Comparison of ENCODE assay signal across 17 mouse cellular contexts in the genomic region with DNA sequence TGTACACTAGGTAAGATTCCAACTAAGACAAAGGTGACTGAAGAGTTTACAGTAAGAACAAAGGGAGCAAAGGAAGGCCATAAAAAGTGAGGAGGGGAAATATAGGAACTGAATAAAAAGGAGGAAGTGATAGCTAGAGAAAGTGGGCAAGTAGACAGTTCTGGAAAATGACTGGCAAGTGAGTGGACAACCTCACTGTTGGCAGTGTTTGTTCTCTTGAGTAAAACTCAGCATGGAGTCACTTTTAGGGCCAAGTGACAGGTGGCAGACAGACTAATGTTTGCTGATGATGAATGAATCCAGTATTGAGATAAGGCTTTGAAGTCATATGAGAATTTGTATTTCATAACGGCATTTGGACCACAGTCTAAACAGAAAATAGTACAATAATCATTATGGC.
DNase-seq lines count a peak whose midpoint lies in the region; ATAC-seq and TF ChIP-seq lines count a peak whose summit lies in the region.
"Had no signal": no experiment of that assay in that cellular context is flagged by ENCODE, and none has a peak within 500 bp of the region (broad histone marks: within the 10 kb centered on the region; RNA-seq: fewer than 3 reads in every experiment).

No protein-coding gene starts in this region.

- intact Hi-C loops in heart, adult 2 months (cut with DNase I) = no loop called here

- no peak overlapping the region for H3K9ac ChIP-seq in MEL (ENCODE audit: control insufficient read depth, low read depth, low read length, poor library complexity, severe bottlenecking)
- no peak overlapping the region for H3K9ac ChIP-seq in heart, adult 2 months (ENCODE audit: low read depth, low read length)
- H3K9ac ChIP-seq: hindbrain, embryonic 15.5 days; kidney, embryonic 15.5 days had no signal

- no peaks in the 10 kb centered on the region for H3K4me1 ChIP-seq in MEL (ENCODE audit: control insufficient read depth in 1 of 2, insufficient read depth in 2 of 2, low read length in 2 of 2)
- H3K4me1 ChIP-seq in heart, adult 2 months (ENCODE audit: control insufficient read depth, insufficient read depth, low read length) = no peaks in the 10 kb centered on the region
- H3K4me1 ChIP-seq: hindbrain, embryonic 15.5 days; kidney, embryonic 15.5 days had no signal

- peak; percentile 15 for DNase-seq in MEL (ENCODE audit: low read depth, low spot score)
- peak; percentile 45 for DNase-seq in brain, adult 2 months (ENCODE audit: low read depth, low spot score)
- DNase-seq in cerebellum, adult 8-10 months = peak; percentile 21
- DNase-seq in heart, adult 2 months = no peak
- no peak for DNase-seq in heart, adult 18-20 months
- DNase-seq: adrenal gland, postnatal 25 days; embryo, embryonic 11 days; heart, postnatal 4 days; lung, adult 2 months; retina, postnatal 1 day; right cerebral cortex, postnatal 4 days had no signal

- no peak for TF ChIP-seq EP300 in MEL (IDR thresholded peaks at IDR 0.05; ENCODE audit: low read depth in 1 of 2, low read length in 2 of 2)
- TF ChIP-seq EP300 in heart, adult 2 months (IDR thresholded peaks at IDR 0.05; ENCODE audit: insufficient read depth, low read depth, low read length) = no peak

- H3K4me3 ChIP-seq in MEL (ENCODE audit: control insufficient read depth in 1 of 2, insufficient read depth in 1 of 2, low read depth in 2 of 2, low read length in 2 of 2) = no peak overlapping the region
- no peak overlapping the region for H3K4me3 ChIP-seq in heart, adult 2 months
- H3K4me3 ChIP-seq: hindbrain, embryonic 15.5 days; kidney, embryonic 15.5 days had no signal

- TF ChIP-seq RAD21 in MEL (IDR thresholded peaks at IDR 0.05; ENCODE audit: low read depth, low read length) = no peak

- TF ChIP-seq POLR2A in MEL (IDR thresholded peaks at IDR 0.05; ENCODE audit: control insufficient read depth in 1 of 2, insufficient read depth in 1 of 2, low read depth in 1 of 2, low read length in 2 of 2, poor library complexity in 1 of 2) = no peak
- no peak for TF ChIP-seq POLR2A in heart, adult 2 months (IDR thresholded peaks at IDR 0.05; ENCODE audit: insufficient read depth, low read depth, low read length)

- no peaks in the 10 kb centered on the region for H3K9me3 ChIP-seq in MEL (replicated peaks; ENCODE audit: insufficient read depth, low read length)
- H3K9me3 ChIP-seq: hindbrain, embryonic 15.5 days; kidney, embryonic 15.5 days had no signal

- no peak overlapping the region for H3K27ac ChIP-seq in MEL (ENCODE audit: control insufficient read depth, low read depth, low read length)
- no peak overlapping the region for H3K27ac ChIP-seq in heart, adult 2 months
- H3K27ac ChIP-seq: hindbrain, embryonic 15.5 days; kidney, embryonic 15.5 days had no signal

- peak; percentile 45; the same call in 1 of the 2 replicates for ATAC-seq in common myeloid progenitor, adult 5-6 weeks (replicated peaks; ENCODE audit: low read depth, poor library complexity, severe bottlenecking)
- no peak for ATAC-seq in frontal cortex, adult (ENCODE audit: low TSS enrichment)
- ATAC-seq: forebrain, embryonic 16.5 days; intestine, embryonic 16.5 days had no signal

- no peaks in the 10 kb centered on the region for H3K27me3 ChIP-seq in MEL (ENCODE audit: control insufficient read depth in 1 of 2, insufficient read depth in 2 of 2, low read length in 2 of 2)
- H3K27me3 ChIP-seq in heart, adult 2 months (ENCODE audit: control insufficient read depth, insufficient read depth, low read length) = no peaks in the 10 kb centered on the region
- H3K27me3 ChIP-seq: hindbrain, embryonic 15.5 days; kidney, embryonic 15.5 days had no signal

- TF ChIP-seq CTCF in MEL (IDR thresholded peaks at IDR 0.05 in 2 of 3, conservative IDR thresholded peaks at IDR 0.05 in 1 of 3; ENCODE audit: control insufficient read depth in 1 of 3, insufficient read depth in 1 of 3, low read depth in 2 of 3, low read length in 3 of 3, poor library complexity in 1 of 3, severe bottlenecking in 1 of 3) = no peak
- TF ChIP-seq CTCF in heart, adult 2 months (IDR thresholded peaks at IDR 0.05) = no peak

- no peaks in the 10 kb centered on the region for H3K79me2 ChIP-seq in MEL (ENCODE audit: control insufficient read depth, insufficient read depth, low read length, poor library complexity)
- H3K79me2 ChIP-seq in heart, adult 2 months (replicated peaks; ENCODE audit: control insufficient read depth, insufficient read depth, low read length) = no peaks in the 10 kb centered on the region

- H3K36me3 ChIP-seq in MEL (ENCODE audit: control insufficient read depth in 1 of 2, insufficient read depth in 2 of 2, low read length in 2 of 2) = no peaks in the 10 kb centered on the region
- H3K36me3 ChIP-seq in heart, adult 2 months (ENCODE audit: control insufficient read depth, insufficient read depth, low read length) = no peaks in the 10 kb centered on the region
- H3K36me3 ChIP-seq: hindbrain, embryonic 15.5 days; kidney, embryonic 15.5 days had no signal

- 48% methylated on average over 1 of the region's 1 CpGs for WGBS in heart, adult 2 months

TF ChIP-seq in MEL, 35 proteins besides CTCF, POLR2A, EP300 and RAD21:
- TF ChIP-seq SMC3 (IDR thresholded peaks at IDR 0.05; ENCODE audit: low read depth, low read length) = no peak
- no peak for TF ChIP-seq ZC3H11A (IDR thresholded peaks at IDR 0.05; ENCODE audit: low read depth, low read length)
- no peak for TF ChIP-seq ZKSCAN1 (IDR thresholded peaks at IDR 0.05; ENCODE audit: low read depth, low read length)
- no peak for TF ChIP-seq MXI1 (IDR thresholded peaks at IDR 0.05; ENCODE audit: low read depth, low read length)
- no peak for TF ChIP-seq TCF12 (IDR thresholded peaks at IDR 0.05; ENCODE audit: low read depth, low read length)
- TF ChIP-seq MAZ (IDR thresholded peaks at IDR 0.05; ENCODE audit: low read depth, low read length) = no peak
- no peak for TF ChIP-seq POLR2AphosphoS2 (IDR thresholded peaks at IDR 0.05; ENCODE audit: low read length)
- no peak for TF ChIP-seq E2F4 (IDR thresholded peaks at IDR 0.05; ENCODE audit: borderline replicate concordance, low read depth, low read length)
- no peak for TF ChIP-seq ETS1 (IDR thresholded peaks at IDR 0.05; ENCODE audit: low read depth, low read length)
- no peak for TF ChIP-seq NELFE (IDR thresholded peaks at IDR 0.05; ENCODE audit: low read depth, low read length)
- TF ChIP-seq ZMIZ1 (IDR thresholded peaks at IDR 0.05; ENCODE audit: low read depth, low read length) = no peak
- TF ChIP-seq TAL1 (IDR thresholded peaks at IDR 0.05; ENCODE audit: low read length) = no peak
- TF ChIP-seq MAFK (IDR thresholded peaks at IDR 0.05; ENCODE audit: borderline replicate concordance, low read depth, low read length) = no peak
TF ChIP-seq in MEL: peak in this region for 0.

Comparison
In these comparisons a context has a peak if more than half of its experiments do, and no peak if none do; other contexts are left out.
1. DNase-seq: peak in MEL (single experiment), brain, adult 2 months (single experiment) and cerebellum, adult 8-10 months (single experiment); none in heart, adult 2 months (0 of 2) and heart, adult 18-20 months (0 of 2).